Mouse (Mus musculus): ENCODE measurements around the gene Sectm1b. TPM values are rescaled to one million over a fixed set of nuclear protein-coding genes. Genes with fewer than 3 reads are reported as not detected.
"Not testable (repeated sequence)": the region's sequence is repeated elsewhere in the genome, so short reads cannot be mapped to it uniquely, and the experiment has no call there.

Gene Sectm1b
- polyA plus RNA-seq, 1 experiment from 2014 or later = not detected

DNA sequence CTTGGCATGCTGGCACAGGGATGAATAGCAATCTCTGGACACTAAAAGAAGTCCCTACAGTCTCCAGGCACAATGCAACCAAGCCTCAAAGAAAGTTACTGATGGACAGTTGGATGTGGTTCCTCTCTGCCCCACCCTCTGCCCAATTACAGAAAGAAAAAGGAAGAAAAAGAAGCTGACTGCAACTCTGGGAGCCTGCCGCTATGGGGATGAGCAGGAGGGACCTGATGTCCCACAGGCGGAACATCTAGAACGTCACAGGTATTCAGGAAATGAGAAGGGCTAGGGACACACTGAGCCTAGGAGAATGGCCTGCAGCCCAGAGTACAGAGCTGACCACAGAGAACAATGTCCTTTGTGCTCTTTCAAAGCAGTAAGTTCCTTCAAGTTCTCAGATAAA, 18.9 kb upstream of the Sectm1b start:
- Histone ChIP-seq H3K36me3 (ENCODE audit: control insufficient read depth, insufficient read depth, low read length) (no peaks in the 10 kb centered on the region), H3K4me2 (ENCODE audit: low read depth, low read length, severe bottlenecking) (no peak overlapping the region), H3K27me3 (ENCODE audit: control insufficient read depth, insufficient read depth, low read length) (no peaks in the 10 kb centered on the region), H3K9me3 (ENCODE audit: control insufficient read depth, low read length) (no peaks in the 10 kb centered on the region), H3K9ac (ENCODE audit: low read length) (no peak overlapping the region), H3K4me1 (replicated peaks; ENCODE audit: control insufficient read depth, insufficient read depth, low read length) (no peaks in the 10 kb centered on the region), H3K4me3 (ENCODE audit: low read depth, low read length) (no peak overlapping the region), H3K27ac (ENCODE audit: low read depth, low read length) (no peak overlapping the region)
- DNase-seq (ENCODE audit: low spot score) (no peak), ATAC-seq (replicated peaks; ENCODE audit: low FRiP score) (no peak)
- WGBS = 87% methylated on average over 3 of the region's 3 CpGs

DNA sequence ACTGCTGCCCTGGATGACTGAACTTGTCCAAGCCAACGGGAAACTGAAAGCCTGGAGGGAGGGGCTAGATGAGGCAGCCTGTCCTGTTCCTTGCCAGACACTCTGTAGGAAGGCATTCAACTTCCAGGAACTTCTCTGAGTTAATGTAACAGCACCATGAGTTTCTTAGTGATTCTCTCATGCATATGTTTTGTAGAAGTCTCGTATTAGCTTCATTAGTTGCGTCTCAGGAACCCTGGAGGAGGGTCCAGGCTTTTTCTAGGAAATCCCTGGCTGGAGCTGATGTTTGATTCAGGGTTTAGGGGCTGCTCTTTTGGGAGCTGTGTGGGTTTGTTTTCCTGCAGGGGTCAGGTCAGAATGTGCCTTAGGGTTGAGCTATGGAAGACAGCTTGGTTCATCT, 17.8 kb upstream of the Sectm1b start, which contains the start of gene Sectm1a:
Gene Sectm1a, minus strand, starts transcription at position 101 of the 400 bp plus-strand sequence.
- ATAC-seq (replicated peaks; ENCODE audit: low FRiP score) (no peak), DNase-seq (ENCODE audit: low spot score) (no peak)
- no peaks in the 10 kb centered on the region for H3K4me1 ChIP-seq (replicated peaks; ENCODE audit: control insufficient read depth, insufficient read depth, low read length)
- no peak within 1 kb of the TSS for H3K4me2 ChIP-seq (ENCODE audit: low read depth, low read length, severe bottlenecking)
- H3K36me3 ChIP-seq (ENCODE audit: control insufficient read depth, insufficient read depth, low read length) = no peaks in the 10 kb centered on the region
- 77% methylated on average over 3 of the region's 3 CpGs for WGBS
- no peak within 1 kb of the TSS for H3K9ac ChIP-seq (ENCODE audit: low read length)
- no peaks in the 10 kb centered on the region for H3K9me3 ChIP-seq (ENCODE audit: control insufficient read depth, low read length)
- H3K27me3 ChIP-seq (ENCODE audit: control insufficient read depth, insufficient read depth, low read length) = no peaks in the 10 kb centered on the region
- H3K4me3 ChIP-seq (ENCODE audit: low read depth, low read length) = no peak within 1 kb of the TSS
- H3K27ac ChIP-seq (ENCODE audit: low read depth, low read length) = no peak within 1 kb of the TSS

DNA sequence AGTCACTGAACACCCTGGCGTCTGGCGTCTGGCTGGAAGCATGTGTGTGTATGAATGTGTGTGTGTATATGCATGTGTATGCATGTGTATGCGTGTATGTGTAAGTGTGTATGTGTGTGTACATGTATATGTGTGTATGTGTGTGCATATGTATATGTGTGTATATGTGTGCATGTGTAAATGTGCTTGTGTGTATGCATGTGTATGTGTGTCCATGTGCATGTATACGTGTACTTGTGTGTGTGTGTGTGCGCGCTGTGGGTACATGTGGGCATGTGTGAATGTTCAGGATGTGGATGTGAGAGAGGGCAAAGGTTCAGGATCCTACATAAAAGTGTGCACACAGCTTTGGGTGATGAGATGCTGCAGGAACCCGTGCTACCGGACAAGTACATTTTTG, 17.0 kb upstream of the Sectm1b start:
- no peak overlapping the region for H3K9ac ChIP-seq (ENCODE audit: low read length)
- no peak overlapping the region for H3K4me3 ChIP-seq (ENCODE audit: low read depth, low read length)
- H3K27me3 ChIP-seq (ENCODE audit: control insufficient read depth, insufficient read depth, low read length) = no peaks in the 10 kb centered on the region
- no peaks in the 10 kb centered on the region for H3K4me1 ChIP-seq (replicated peaks; ENCODE audit: control insufficient read depth, insufficient read depth, low read length)
- DNase-seq (ENCODE audit: low spot score) = no peak
- H3K27ac ChIP-seq (ENCODE audit: low read depth, low read length) = no peak overlapping the region
- no peaks in the 10 kb centered on the region for H3K9me3 ChIP-seq (ENCODE audit: control insufficient read depth, low read length)
- H3K36me3 ChIP-seq (ENCODE audit: control insufficient read depth, insufficient read depth, low read length) = no peaks in the 10 kb centered on the region
- no peak for ATAC-seq (replicated peaks; ENCODE audit: low FRiP score)
- H3K4me2 ChIP-seq (ENCODE audit: low read depth, low read length, severe bottlenecking) = no peak overlapping the region
- WGBS = 93% methylated on average over 8 of the region's 8 CpGs

DNA sequence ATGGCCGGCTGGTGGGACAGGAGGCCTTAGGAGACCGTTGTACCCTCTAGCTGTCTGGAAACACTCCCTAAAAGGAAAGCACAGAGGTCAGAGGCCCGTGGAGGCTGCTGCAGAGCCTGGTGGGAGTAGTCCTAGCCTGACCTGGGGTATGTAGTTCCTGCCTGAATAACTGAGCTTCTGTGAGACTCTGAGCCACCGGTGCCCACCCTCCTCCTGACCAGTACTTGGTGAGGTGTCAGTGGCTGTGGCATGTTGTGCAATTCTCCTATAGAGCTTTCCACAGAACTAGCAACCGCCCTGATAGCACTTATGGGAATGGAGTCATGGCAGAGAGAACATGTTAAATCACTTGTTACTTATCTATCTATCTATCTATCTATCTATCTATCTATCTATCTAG, 12.3 kb upstream of the Sectm1b start:
- no peak for DNase-seq (ENCODE audit: low spot score)
- Histone ChIP-seq H3K4me3 (ENCODE audit: low read depth, low read length) (no peak overlapping the region), H3K36me3 (ENCODE audit: control insufficient read depth, insufficient read depth, low read length) (no peaks in the 10 kb centered on the region), H3K9ac (ENCODE audit: low read length) (no peak overlapping the region), H3K4me1 (replicated peaks; ENCODE audit: control insufficient read depth, insufficient read depth, low read length) (no peaks in the 10 kb centered on the region), H3K27ac (ENCODE audit: low read depth, low read length) (no peak overlapping the region), H3K27me3 (ENCODE audit: control insufficient read depth, insufficient read depth, low read length) (no peaks in the 10 kb centered on the region), H3K4me2 (ENCODE audit: low read depth, low read length, severe bottlenecking) (no peak overlapping the region), H3K9me3 (ENCODE audit: control insufficient read depth, low read length) (no peaks in the 10 kb centered on the region)
- ATAC-seq (replicated peaks; ENCODE audit: low FRiP score) = no peak
- WGBS = 84% methylated on average over 5 of the region's 5 CpGs

DNA sequence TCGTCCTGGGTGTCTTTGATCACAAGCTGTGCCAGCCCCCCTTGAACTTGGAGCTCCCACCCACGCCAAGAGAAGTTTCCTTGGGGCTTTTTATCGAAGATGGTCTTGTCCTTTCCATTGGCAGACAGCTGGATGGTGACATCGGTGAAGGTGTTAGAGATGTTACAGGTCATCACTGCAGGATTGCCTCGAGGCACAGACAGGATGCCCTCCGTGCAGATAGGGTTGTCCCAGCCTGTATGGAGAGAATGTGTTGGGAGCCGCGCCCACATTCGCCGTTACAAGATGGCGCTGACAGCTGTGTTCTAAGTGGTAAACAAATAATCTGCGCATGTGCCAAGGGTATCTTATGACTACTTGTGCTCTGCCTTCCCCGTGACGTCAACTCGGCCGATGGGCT, 6.3 kb upstream of the Sectm1b start:
- DNase-seq (ENCODE audit: low spot score) = peak; percentile 18
- not testable (repeated sequence) for H3K9ac ChIP-seq (ENCODE audit: low read length); H3K9me3 ChIP-seq (ENCODE audit: control insufficient read depth, low read length); H3K27me3 ChIP-seq (ENCODE audit: control insufficient read depth, insufficient read depth, low read length); H3K36me3 ChIP-seq (ENCODE audit: control insufficient read depth, insufficient read depth, low read length); H3K4me3 ChIP-seq (ENCODE audit: low read depth, low read length); H3K27ac ChIP-seq (ENCODE audit: low read depth, low read length); H3K4me2 ChIP-seq (ENCODE audit: low read depth, low read length, severe bottlenecking); ATAC-seq (replicated peaks; ENCODE audit: low FRiP score); H3K4me1 ChIP-seq (replicated peaks; ENCODE audit: control insufficient read depth, insufficient read depth, low read length)
- 93% methylated on average over 11 of the region's 16 CpGs for WGBS

DNA sequence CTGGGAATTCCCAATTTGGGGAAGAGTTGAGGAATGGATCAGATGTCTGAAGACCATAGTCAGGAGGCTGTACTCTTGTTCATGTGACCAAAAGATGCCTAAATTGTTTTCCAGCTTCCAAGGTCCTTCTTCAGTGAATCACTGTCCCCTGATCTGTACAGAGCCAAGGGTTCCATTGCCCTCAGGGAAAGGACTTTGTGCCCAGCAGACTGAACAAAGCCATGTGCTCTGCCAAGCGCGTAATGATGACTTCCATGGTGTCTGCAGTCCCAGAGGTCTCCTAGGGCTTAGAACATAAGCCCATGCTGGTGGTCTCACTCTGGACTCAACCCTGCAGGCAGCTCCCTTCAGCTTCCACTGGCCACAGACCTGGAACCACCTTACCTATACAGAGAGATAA, 4.5 kb upstream of the Sectm1b start:
- Histone ChIP-seq H3K36me3 (ENCODE audit: control insufficient read depth, insufficient read depth, low read length) (no peaks in the 10 kb centered on the region), H3K27ac (ENCODE audit: low read depth, low read length) (no peak overlapping the region), H3K9ac (ENCODE audit: low read length) (no peak overlapping the region), H3K4me2 (ENCODE audit: low read depth, low read length, severe bottlenecking) (no peak overlapping the region), H3K4me1 (replicated peaks; ENCODE audit: control insufficient read depth, insufficient read depth, low read length) (no peaks in the 10 kb centered on the region), H3K27me3 (ENCODE audit: control insufficient read depth, insufficient read depth, low read length) (no peaks in the 10 kb centered on the region), H3K4me3 (ENCODE audit: low read depth, low read length) (no peak overlapping the region), H3K9me3 (ENCODE audit: control insufficient read depth, low read length) (no peaks in the 10 kb centered on the region)
- DNase-seq (ENCODE audit: low spot score) = no peak
- no peak for ATAC-seq (replicated peaks; ENCODE audit: low FRiP score)
- WGBS = 82% methylated on average over 2 of the region's 2 CpGs

DNA sequence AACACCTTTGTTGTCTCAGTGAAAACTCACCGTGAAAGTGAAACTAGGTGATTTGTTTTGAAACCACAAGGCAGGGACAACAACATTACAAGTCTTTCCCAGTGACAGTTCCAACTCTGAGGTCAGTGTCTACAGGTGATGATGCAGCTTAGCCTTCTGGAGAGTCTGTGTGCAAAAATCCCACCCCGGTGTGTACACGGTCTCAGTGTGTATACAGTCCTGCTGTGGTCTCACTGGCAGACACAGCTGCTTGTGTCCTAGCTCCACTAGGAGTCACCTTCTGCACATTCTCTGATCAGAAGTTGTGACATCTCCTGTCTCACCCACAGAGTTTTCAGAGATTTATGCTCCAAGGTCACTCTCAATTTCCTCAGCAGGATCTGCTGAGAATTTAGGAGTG, 828 bp upstream of the Sectm1b start:
- no peaks in the 10 kb centered on the region for H3K4me1 ChIP-seq (replicated peaks; ENCODE audit: control insufficient read depth, insufficient read depth, low read length)
- ATAC-seq (replicated peaks; ENCODE audit: low FRiP score) = no peak
- 92% methylated on average over 3 of the region's 3 CpGs for WGBS

DNA sequence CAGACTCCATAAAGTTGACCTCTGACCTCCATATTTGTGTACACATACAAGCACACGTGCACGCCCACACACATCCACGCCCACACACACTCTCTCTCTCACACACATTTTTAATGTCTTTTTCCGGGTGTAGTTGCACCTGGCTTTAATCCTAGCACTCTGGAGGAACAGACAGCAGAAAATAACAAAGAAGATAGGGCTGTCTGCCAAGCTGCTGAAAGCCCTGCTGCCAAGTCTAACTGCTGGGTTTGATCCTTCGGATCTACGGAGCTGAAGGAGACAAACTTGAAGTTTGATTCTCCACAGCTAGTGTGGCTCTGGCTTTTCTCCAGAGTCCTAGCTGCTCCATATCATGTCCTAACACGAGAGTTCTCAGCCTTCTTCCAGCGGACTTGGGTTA, 1.8 kb downstream of the Sectm1b start:
- DNase-seq (ENCODE audit: low spot score) (no peak), ATAC-seq (replicated peaks; ENCODE audit: low FRiP score) (no peak)
- no peaks in the 10 kb centered on the region for H3K9me3 ChIP-seq (ENCODE audit: control insufficient read depth, low read length)
- H3K4me3 ChIP-seq (ENCODE audit: low read depth, low read length) = no peak overlapping the region
- no peaks in the 10 kb centered on the region for H3K4me1 ChIP-seq (replicated peaks; ENCODE audit: control insufficient read depth, insufficient read depth, low read length)
- WGBS = 91% methylated on average over 8 of the region's 8 CpGs
- no peak overlapping the region for H3K27ac ChIP-seq (ENCODE audit: low read depth, low read length)
- H3K27me3 ChIP-seq (ENCODE audit: control insufficient read depth, insufficient read depth, low read length) = no peaks in the 10 kb centered on the region
- no peak overlapping the region for H3K9ac ChIP-seq (ENCODE audit: low read length)
- H3K4me2 ChIP-seq (ENCODE audit: low read depth, low read length, severe bottlenecking) = no peak overlapping the region
- H3K36me3 ChIP-seq (ENCODE audit: control insufficient read depth, insufficient read depth, low read length) = no peaks in the 10 kb centered on the region

More for the DNA sequence above, 828 bp upstream of the Sectm1b start:
- Histone ChIP-seq H3K9me3 (ENCODE audit: control insufficient read depth, low read length) (no peaks in the 10 kb centered on the region), H3K4me2 (ENCODE audit: low read depth, low read length, severe bottlenecking) (no peak overlapping the region), H3K27ac (ENCODE audit: low read depth, low read length) (no peak overlapping the region), H3K27me3 (ENCODE audit: control insufficient read depth, insufficient read depth, low read length) (no peaks in the 10 kb centered on the region), H3K4me3 (ENCODE audit: low read depth, low read length) (no peak overlapping the region), H3K9ac (ENCODE audit: low read length) (no peak overlapping the region), H3K36me3 (ENCODE audit: control insufficient read depth, insufficient read depth, low read length) (no peaks in the 10 kb centered on the region)
- no peak for DNase-seq (ENCODE audit: low spot score)

DNA sequence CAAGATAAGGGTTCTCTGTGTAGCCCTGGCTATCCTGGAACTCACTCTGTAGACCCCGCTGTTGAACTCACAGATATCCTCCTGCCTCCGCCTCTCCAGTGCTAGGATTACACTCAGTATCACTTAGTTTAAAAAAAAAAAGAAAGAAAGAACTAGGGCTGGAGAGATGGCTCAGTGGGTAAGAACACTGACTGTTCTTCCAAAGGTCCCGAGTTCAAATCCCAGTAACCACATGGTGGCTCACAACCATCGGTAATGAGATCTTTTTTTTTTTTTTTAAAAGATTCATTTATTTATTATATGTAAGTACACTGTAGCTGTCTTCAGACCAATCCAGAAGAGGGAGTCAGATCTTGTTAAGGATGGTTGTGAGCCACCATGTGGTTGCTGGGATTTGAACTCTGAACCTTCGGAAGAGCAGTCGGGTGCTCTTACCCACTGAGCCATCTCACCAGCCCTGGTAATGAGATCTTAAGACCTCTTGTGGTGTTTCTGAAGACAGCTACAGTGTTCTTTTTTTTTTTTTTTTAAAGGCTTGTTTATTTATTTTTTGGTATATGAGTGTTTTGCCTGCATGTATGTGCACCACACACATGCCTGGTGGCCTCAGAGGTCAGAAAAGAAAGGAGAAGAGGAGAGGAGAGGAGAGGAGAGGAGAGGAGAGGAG, 2.8 kb downstream of the Sectm1b start:
- not testable (repeated sequence) for H3K36me3 ChIP-seq (ENCODE audit: control insufficient read depth, insufficient read depth, low read length); H3K9me3 ChIP-seq (ENCODE audit: control insufficient read depth, low read length); H3K9ac ChIP-seq (ENCODE audit: low read length); ATAC-seq (replicated peaks; ENCODE audit: low FRiP score); H3K4me2 ChIP-seq (ENCODE audit: low read depth, low read length, severe bottlenecking); H3K4me1 ChIP-seq (replicated peaks; ENCODE audit: control insufficient read depth, insufficient read depth, low read length); H3K4me3 ChIP-seq (ENCODE audit: low read depth, low read length); DNase-seq (ENCODE audit: low spot score); H3K27ac ChIP-seq (ENCODE audit: low read depth, low read length); H3K27me3 ChIP-seq (ENCODE audit: control insufficient read depth, insufficient read depth, low read length)
- 94% methylated on average over 6 of the region's 6 CpGs for WGBS
